Mouse (Mus musculus) layer of hippocampus, postnatal 36 days (tissue): ENCODE data around the gene Ahnak2. TPM values are rescaled to one million over a fixed set of nuclear protein-coding genes. Genes with fewer than 3 reads are reported as not detected.

Source experiments
- DNase-seq, 2 experiments: peaks; one replicate each; pipeline ENCODE4 v3.0.0; 2022
- microRNA-seq, 2 experiments: library from miRNA; unstranded; fragments of <30 nt; microRNA quantifications; one replicate each; pipeline ENCODE4 v1.2.0; 2021
- total RNA-seq, 2 experiments: library from RNA; stranded (reverse); gene quantifications; 2 replicates each; pipeline ENCODE4 v1.2.3; 2021

Ahnak2 gene
- total RNA-seq, 2 experiments from 2014 or later: 2.8 to 2.9 TPM

GRCm38 (mm10) chr12:112732591-112732990, 69.9 kb downstream of the Ahnak2 start:
- no peak for DNase-seq

- DNase-seq: no peak
Observed at GRCm38 (mm10) chr12:112730808-112731207, 71.6 kb downstream of the Ahnak2 start.

- DNase-seq: no peak
Observed at GRCm38 (mm10) chr12:112727801-112728200, 74.7 kb downstream of the Ahnak2 start.

GRCm38 (mm10) chr12:112724077-112724805, 78.2 kb downstream of the Ahnak2 start:
- peak in 1 of 2 experiments; percentile 66 for DNase-seq

GRCm38 (mm10) chr12:112723445-112723844, 79.0 kb downstream of the Ahnak2 start:
- DNase-seq: no peak

- no peak for DNase-seq
Observed at GRCm38 (mm10) chr12:112723028-112723330, 79.5 kb downstream of the Ahnak2 start.

GRCm38 (mm10) chr12:112722240-112723027, 80.0 kb downstream of the Ahnak2 start:
- no peak for DNase-seq

Small RNAs within 50 kb of the gene (microRNA-seq; reads per million reads assigned to microRNA genes)
- 1.8 to 7.4 reads per million in 2 experiments for gene Mir6940

Other genes starting within 250 kb of the Ahnak2 start
- 100 to 1,000 TPM; 127 to 142 TPM for gene Inf2, start 213.9 kb downstream of the Ahnak2 start, total RNA-seq
- 10 to 100 TPM; 11.9 to 12.6 TPM for gene Adssl1, start 182.6 kb downstream of the Ahnak2 start, total RNA-seq
- gene Siva1, start 158.0 kb downstream of the Ahnak2 start, total RNA-seq: 10 to 100 TPM; 20.2 to 24.0 TPM
- gene Akt1, start 127.8 kb downstream of the Ahnak2 start, total RNA-seq: 100 to 1,000 TPM; 145 to 156 TPM
- under 1 TPM; 0.37 to 0.38 TPM for gene Zbtb42, start 123.8 kb downstream of the Ahnak2 start, total RNA-seq
- 100 to 1,000 TPM; 171 to 189 TPM for gene Cep170b, start 82.2 kb downstream of the Ahnak2 start, total RNA-seq
- 1 to 10 TPM; 8.7 to 9.4 TPM for gene Pld4, start 42.0 kb downstream of the Ahnak2 start, total RNA-seq
- gene Clba1, start 6.3 kb upstream of the Ahnak2 start, total RNA-seq: 10 to 100 TPM; 12.3 to 12.4 TPM
- gene Cdca4, start 26.8 kb upstream of the Ahnak2 start, total RNA-seq: 1 to 10 TPM; 7.8 to 8.1 TPM
- gene Gpr132, start 65.6 kb upstream of the Ahnak2 start, total RNA-seq: not detected
- gene Jag2, start 127.1 kb upstream of the Ahnak2 start, total RNA-seq: 10 to 100 TPM; 43.8 to 45.6 TPM
- 10 to 100 TPM; 11.4 to 13.1 TPM for gene Nudt14, start 139.5 kb upstream of the Ahnak2 start, total RNA-seq
- 10 to 100 TPM; 55.4 to 56.3 TPM for gene Btbd6, start 173.8 kb upstream of the Ahnak2 start, total RNA-seq
- 10 to 100 TPM; 54.8 to 57.8 TPM for gene Brf1, start 198.0 kb upstream of the Ahnak2 start, total RNA-seq
- gene Pacs2, start 211.9 kb upstream of the Ahnak2 start, total RNA-seq: 10 to 100 TPM; 87.3 to 88.1 TPM